Mouse (Mus musculus) lung, postnatal 25 days (tissue): ENCODE data around the gene Irf6.

Source experiments
- DNase-seq: peaks from one replicate; pipeline ENCODE4 v3.0.0; 2022; ENCODE audit warnings: low spot score

Gene Irf6

DNA sequence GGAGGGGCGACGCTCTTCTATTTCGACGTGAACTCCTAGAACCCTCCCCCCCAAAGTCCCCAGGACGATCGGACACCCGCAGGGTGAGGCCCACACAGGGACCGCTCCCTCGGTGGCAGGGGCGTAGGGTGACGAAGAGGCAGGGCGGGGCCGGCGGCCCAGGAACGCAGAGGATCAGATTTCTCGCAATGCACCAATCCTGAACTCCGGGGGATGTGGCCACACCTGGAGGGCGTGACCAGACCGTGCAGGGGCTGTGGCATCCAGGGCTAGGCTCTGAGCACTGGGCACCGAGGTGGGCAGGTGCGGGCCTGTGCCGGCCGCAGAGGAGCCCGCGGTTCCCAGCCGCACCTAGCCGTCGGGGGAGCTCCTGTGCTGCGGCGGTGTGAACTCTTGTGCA, at the start of gene Irf6:
TSS of gene Irf6 (plus strand) at position 240 of the 400 bp plus-strand sequence.
- peak; percentile 90 for DNase-seq

GRCm38 (mm10) chr1:193112093-193112492, 40.8 kb upstream of the Irf6 start:
- no peak for DNase-seq

DNA sequence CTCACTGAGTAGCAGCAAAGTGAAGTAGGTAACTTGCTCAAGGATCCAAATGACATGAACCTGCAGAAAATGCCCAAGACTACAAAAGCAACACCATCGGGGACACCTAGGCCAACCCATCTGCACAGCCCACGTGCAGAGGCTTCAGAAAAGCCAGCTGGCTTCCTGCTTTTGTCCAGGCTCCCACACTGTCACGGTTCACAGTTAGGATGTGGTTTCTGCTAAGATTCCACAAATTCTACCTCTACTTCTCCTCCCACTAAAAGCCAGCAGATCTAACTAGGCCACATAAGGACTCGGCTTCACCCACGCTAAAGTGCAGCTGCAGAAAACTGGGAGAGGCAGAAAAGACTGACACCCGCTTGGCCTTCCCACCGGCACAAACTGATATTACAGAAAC, 30.1 kb upstream of the Irf6 start:
- no peak for DNase-seq

GRCm38 (mm10) chr1:193123290-193123689, 29.6 kb upstream of the Irf6 start:
- no peak for DNase-seq

GRCm38 (mm10) chr1:193125835-193126234, 27.1 kb upstream of the Irf6 start:
- DNase-seq, result no peak

DNA sequence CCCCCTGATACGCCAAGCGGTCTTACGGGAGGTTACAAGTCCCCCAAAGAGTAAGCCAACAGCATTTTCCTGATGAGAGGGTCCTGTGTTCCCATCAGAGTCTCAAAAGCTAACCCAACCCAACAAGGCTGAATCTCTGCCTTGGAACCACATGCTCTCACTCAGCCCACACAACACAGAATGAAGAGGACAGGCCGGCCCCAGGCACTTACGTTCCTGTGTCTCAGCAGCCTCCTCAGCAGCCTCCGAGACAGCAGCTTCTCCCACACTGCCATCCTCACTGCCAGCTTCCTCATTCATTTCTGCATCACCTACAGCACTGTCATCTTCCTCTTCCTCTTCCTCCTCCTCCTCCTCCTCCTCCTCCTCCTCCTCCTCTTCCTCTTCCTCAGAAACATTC, 24.9 kb upstream of the Irf6 start:
- DNase-seq, result no peak

DNA sequence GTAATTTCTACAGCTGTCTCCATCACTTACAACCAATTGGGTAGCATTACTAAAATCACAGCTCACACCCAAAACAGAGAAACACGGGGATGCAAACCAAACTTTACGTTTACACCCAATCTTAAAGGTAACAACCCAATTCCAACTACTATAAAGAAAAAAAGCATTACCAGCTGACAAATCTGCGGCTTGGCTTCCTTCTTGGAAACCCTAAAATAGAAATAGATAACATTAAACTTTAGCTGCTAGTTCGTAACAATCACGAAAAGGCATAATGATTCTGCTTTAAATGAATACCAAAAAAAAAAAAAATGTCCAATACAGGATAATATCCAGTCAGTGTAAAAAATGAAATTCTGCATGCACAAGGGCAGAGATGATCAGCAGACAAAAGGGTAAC, 23.6 kb upstream of the Irf6 start:
- no peak for DNase-seq

GRCm38 (mm10) chr1:193129786-193130455, 23.0 kb upstream of the Irf6 start, which contains the start of gene Diexf:
Gene Diexf, minus strand, starts transcription at chr1:193130272.
- DNase-seq, result peak; percentile 96

- DNase-seq, result no peak
These were observed 22.5 kb upstream of the Irf6 start for GRCm38 (mm10) chr1:193130456-193130825.

GRCm38 (mm10) chr1:193130839-193131238, 22.1 kb upstream of the Irf6 start:
- DNase-seq, result no peak

DNA sequence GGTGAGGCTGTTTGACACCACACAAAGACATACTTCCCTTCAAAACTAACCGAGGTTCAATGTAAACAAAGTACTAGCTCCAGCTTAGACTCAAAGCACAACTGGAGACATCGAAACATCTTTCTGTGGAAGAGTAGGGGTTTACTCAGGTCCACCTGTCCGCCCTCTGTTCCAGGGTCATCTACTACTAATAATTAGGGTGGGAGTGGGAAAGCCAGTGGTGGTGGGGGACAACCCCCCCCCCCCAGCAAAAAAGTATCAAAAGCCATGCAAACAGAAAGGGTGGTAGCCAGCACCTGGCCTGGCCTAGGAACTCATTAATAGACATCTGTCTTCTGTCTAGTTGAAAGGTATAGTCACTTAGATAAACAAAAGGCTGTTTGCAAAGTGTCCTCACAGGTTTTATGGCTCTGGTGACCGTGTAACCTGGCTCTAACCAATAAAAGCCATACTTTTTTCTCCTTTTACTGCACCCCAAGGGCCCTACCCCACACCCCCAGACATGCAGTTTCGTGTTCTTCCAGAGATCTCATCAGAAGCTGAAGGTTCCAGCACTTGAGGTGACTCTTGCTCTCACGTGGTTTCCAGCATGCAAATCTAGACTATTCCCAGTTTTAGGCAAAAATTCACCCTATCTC, 21.5 kb upstream of the Irf6 start:
- DNase-seq, result no peak

DNA sequence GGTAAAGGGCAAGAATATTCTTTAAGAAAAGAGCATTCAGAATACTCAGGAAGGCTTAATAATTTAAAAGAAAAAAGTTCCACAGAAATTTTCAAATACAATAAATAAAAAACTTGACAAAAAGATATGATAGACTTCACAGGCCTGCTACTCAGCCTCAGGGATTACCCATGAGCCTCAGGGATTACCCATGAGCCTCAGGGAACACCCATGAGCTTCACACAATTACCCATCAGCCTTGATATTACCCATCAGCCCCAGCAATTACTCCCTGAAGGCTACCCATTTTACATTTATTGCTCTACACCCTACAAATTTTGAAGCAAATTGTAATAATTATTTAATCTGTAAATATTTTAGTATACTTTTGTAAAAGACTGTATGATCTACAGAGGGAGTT, 20.5 kb upstream of the Irf6 start:
- DNase-seq, result no peak

- DNase-seq, result no peak
These were observed 19.2 kb upstream of the Irf6 start for GRCm38 (mm10) chr1:193133726-193134125.

GRCm38 (mm10) chr1:193138087-193138486, 14.8 kb upstream of the Irf6 start:
- no peak for DNase-seq

DNA sequence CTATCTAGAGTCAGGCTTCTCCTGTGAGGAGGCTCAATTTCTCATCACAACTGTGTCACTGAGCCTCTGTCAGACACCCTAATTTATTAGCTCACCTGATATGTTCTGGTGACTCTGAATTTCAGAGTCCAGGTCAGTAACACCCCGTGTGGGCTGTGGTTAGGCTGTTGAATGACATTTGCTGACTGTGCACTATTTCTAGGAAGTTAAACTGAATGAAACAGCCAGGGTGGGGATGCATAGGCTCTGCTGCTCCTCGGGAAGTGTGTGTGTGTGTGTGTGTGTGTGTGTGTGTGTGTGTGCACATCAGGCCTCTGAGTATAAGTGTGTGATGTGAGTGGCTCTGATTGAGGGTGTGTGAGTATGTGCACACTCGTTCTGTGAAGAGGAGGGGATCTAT, 14.2 kb upstream of the Irf6 start:
- DNase-seq, result no peak

GRCm38 (mm10) chr1:193141118-193141517, 11.8 kb upstream of the Irf6 start:
- DNase-seq, result no peak

- no peak for DNase-seq
These were observed 10.3 kb upstream of the Irf6 start for GRCm38 (mm10) chr1:193142517-193143062.

- no peak for DNase-seq
These were observed 8.4 kb upstream of the Irf6 start for GRCm38 (mm10) chr1:193144516-193144915.

GRCm38 (mm10) chr1:193145101-193145500, 7.8 kb upstream of the Irf6 start:
- DNase-seq, result no peak

GRCm38 (mm10) chr1:193146416-193146815, 6.5 kb upstream of the Irf6 start:
- DNase-seq, result no peak

DNA sequence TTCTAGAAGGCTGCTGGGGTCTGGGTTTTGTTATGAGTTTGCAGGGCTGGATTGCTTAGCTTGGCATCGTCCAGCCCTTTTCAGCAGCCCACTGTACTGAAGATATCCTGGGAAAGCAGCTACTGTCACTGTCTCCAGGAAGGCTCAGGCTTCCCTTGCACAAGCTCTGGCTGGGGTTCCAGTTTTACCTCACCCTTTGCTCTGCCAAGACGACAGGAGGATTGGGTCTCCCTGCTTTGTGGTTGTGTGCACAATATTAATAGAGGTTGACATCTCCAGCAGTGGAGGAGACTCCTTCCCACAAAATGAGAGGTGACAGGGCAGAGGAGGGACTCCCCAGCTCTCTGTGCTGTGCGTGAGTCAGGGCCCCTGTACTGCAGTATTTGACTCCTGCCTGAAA, 3.7 kb upstream of the Irf6 start:
- DNase-seq, result no peak

GRCm38 (mm10) chr1:193151134-193151533, 1.8 kb upstream of the Irf6 start:
- no peak for DNase-seq

GRCm38 (mm10) chr1:193153561-193153960, 650 bp downstream of the Irf6 start:
- DNase-seq, result peak; percentile 28
